Mouse (Mus musculus) spleen, embryonic (tissue): ENCODE results near the gene Smok2a.
"Not testable (repeated sequence)": the region's sequence is repeated elsewhere in the genome, so short reads cannot be mapped to it uniquely, and the experiment has no call there.

Experiments
- CTCF ChIA-PET: fragments of 350-600 bp; sonication (Branson Sonifier 250); formaldehyde crosslinking; loops from one replicate; lab custom pipeline; 2022; lab: Charles Lee

Gene Smok2a

GRCm38 (mm10) chr17:13220888-13221287 is at the start of gene Smok2a:
TSS of gene Smok2a (plus strand) at chr17:13221188.
- CTCF ChIA-PET = no interaction called here

- CTCF ChIA-PET = not testable (repeated sequence)
Observed at GRCm38 (mm10) chr17:13173578-13173977, 47.4 kb upstream of the Smok2a start.

- CTCF ChIA-PET = not testable (repeated sequence)
Observed at GRCm38 (mm10) chr17:13174029-13174428, 47.0 kb upstream of the Smok2a start.

- CTCF ChIA-PET = not testable (repeated sequence)
Observed at GRCm38 (mm10) chr17:13175609-13176008, 45.4 kb upstream of the Smok2a start.

GRCm38 (mm10) chr17:13177796-13178195 is 43.2 kb upstream of the Smok2a start:
- CTCF ChIA-PET = not testable (repeated sequence)

GRCm38 (mm10) chr17:13179021-13179420 is 42.0 kb upstream of the Smok2a start:
- CTCF ChIA-PET = not testable (repeated sequence)

- CTCF ChIA-PET = not testable (repeated sequence)
Observed at GRCm38 (mm10) chr17:13180491-13180890, 40.5 kb upstream of the Smok2a start.

GRCm38 (mm10) chr17:13182712-13183111 is 38.3 kb upstream of the Smok2a start:
- CTCF ChIA-PET = not testable (repeated sequence)

- CTCF ChIA-PET = not testable (repeated sequence)
Observed at GRCm38 (mm10) chr17:13184514-13184913, 36.5 kb upstream of the Smok2a start.

GRCm38 (mm10) chr17:13186541-13186940 is 34.4 kb upstream of the Smok2a start:
- CTCF ChIA-PET = not testable (repeated sequence)

- CTCF ChIA-PET = not testable (repeated sequence)
Observed at GRCm38 (mm10) chr17:13187621-13188020, 33.4 kb upstream of the Smok2a start.

GRCm38 (mm10) chr17:13188846-13189245 is 32.1 kb upstream of the Smok2a start:
- CTCF ChIA-PET = not testable (repeated sequence)

GRCm38 (mm10) chr17:13190836-13191583 is 30.0 kb upstream of the Smok2a start:
- CTCF ChIA-PET = not testable (repeated sequence)

GRCm38 (mm10) chr17:13196486-13196885 is 24.5 kb upstream of the Smok2a start:
- CTCF ChIA-PET = not testable (repeated sequence)

GRCm38 (mm10) chr17:13198812-13199211 is 22.2 kb upstream of the Smok2a start:
- CTCF ChIA-PET = not testable (repeated sequence)

GRCm38 (mm10) chr17:13199880-13200409 is 21.0 kb upstream of the Smok2a start:
- CTCF ChIA-PET = not testable (repeated sequence)

- CTCF ChIA-PET = not testable (repeated sequence)
Observed at GRCm38 (mm10) chr17:13201551-13201950, 19.4 kb upstream of the Smok2a start.

GRCm38 (mm10) chr17:13202453-13203107 is 18.4 kb upstream of the Smok2a start:
- CTCF ChIA-PET = not testable (repeated sequence)

- CTCF ChIA-PET = not testable (repeated sequence)
Observed at GRCm38 (mm10) chr17:13205247-13205646, 15.7 kb upstream of the Smok2a start.

GRCm38 (mm10) chr17:13206491-13206890 is 14.5 kb upstream of the Smok2a start:
- CTCF ChIA-PET = no interaction called here

GRCm38 (mm10) chr17:13208460-13208859 is 12.5 kb upstream of the Smok2a start:
- CTCF ChIA-PET = not testable (repeated sequence)

- CTCF ChIA-PET = no interaction called here
Observed at GRCm38 (mm10) chr17:13212136-13212850, 8.7 kb upstream of the Smok2a start.
